Mouse (Mus musculus) olfactory bulb, adult 2 months (tissue): ENCODE data around the gene Rassf8. TPM values are rescaled to one million over a fixed set of nuclear protein-coding genes. Genes with fewer than 3 reads are reported as not detected.

Experiments used
- H3K27ac ChIP-seq: fragments of 200-500 bp; 2 replicates; pipeline ENCODE4 v1.5.1; 2012; ENCODE audit warnings: low read depth, low read length; ENCODE audit not compliant: insufficient read depth
- H3K4me1 ChIP-seq: fragments of 200-500 bp; 2 replicates; pipeline ENCODE4 v1.6.1; 2012; ENCODE audit warnings: low read length; ENCODE audit not compliant: control insufficient read depth, insufficient read depth
- H3K4me3 ChIP-seq: fragments of 200-500 bp; 2 replicates; pipeline ENCODE4 v1.5.1; 2012; ENCODE audit warnings: mild to moderate bottlenecking, low read depth, low read length, moderate library complexity; ENCODE audit not compliant: insufficient read depth
- CTCF ChIP-seq: fragments of 200-500 bp; IDR thresholded peaks from 2 replicates; pipeline ENCODE4 v1.5.1; 2012; ENCODE audit warnings: low read depth, mild to moderate bottlenecking, low read length, moderate library complexity; ENCODE audit not compliant: insufficient read depth
- POLR2A ChIP-seq: fragments of 200-500 bp; IDR thresholded peaks from 2 replicates; pipeline ENCODE4 v1.6.1; 2012; ENCODE audit warnings: mild to moderate bottlenecking, low read depth, low read length, moderate library complexity; ENCODE audit not compliant: insufficient read depth
- WGBS: fragments of 180-500 bp; shearing (Covaris S2); methylation state at CpG from one replicate; pipeline ENCODE4 v1.1.7; 2018; 5-methylcytosine and 5-hydroxymethylcytosine counted together
- polyA plus RNA-seq: library from polyadenylated mRNA; stranded (reverse); fragments of >200 nt; gene quantifications from 2 replicates; pipeline ENCODE4 v1.2.4, GENCODE M21; 2012; ENCODE audit warnings: low replicate concordance; ENCODE audit not compliant: missing spikeins, insufficient read depth, insufficient read length

Rassf8 gene
- polyA plus RNA-seq, 1 experiment: not detected

DNA sequence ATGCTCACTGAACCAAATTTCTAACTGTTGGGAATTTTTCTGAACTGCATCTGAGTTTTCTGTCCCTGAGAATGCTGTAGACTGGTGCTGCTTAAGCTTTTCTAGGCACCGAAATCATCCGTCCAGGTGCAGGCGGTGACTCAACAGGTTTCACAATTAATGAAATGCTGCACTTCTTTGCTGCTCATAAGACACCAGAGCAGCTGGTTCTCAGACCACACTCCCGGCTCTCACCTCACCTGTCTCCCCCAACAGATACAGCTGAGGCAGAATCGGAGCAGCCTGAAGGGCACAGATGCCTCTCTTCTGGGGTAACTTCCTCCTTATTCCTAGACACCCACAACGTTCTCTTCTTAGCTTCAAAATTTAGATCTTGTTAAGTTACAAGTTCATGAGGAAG lies 100.4 kb downstream of the Rassf8 start:
- TF ChIP-seq POLR2A: no peak
- no peak for TF ChIP-seq CTCF
- Histone ChIP-seq H3K4me3 (no peak overlapping the region), H3K27ac (no peak overlapping the region), H3K4me1 (peaks cover 15% of the 10 kb centered on the region)
- WGBS: 65% methylated on average over 6 of the region's 6 CpGs

DNA sequence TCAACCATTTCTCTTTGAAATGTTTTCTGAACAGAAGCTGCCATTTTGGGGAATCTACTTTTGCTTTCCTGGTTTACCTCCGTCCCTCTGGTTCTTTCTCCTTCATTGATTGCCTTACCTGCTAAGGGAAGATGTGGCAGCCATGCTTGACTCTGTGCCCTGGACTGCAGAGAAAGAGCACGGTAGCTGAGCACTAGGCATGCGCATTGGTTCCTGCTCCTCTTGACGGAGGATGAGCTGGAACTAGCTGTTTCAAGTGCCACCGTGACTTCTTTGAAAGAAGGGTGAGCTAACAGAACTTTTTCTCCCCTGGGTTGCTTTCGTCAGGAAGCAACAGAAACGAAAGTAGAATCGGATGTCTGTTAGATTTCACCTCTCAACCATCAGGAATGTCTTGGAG lies 101.1 kb downstream of the Rassf8 start:
- Histone ChIP-seq H3K4me1 (peaks cover 15% of the 10 kb centered on the region), H3K27ac (no peak overlapping the region), H3K4me3 (no peak overlapping the region)
- 91% methylated on average over 8 of the region's 8 CpGs for WGBS
- no peak for TF ChIP-seq CTCF

DNA sequence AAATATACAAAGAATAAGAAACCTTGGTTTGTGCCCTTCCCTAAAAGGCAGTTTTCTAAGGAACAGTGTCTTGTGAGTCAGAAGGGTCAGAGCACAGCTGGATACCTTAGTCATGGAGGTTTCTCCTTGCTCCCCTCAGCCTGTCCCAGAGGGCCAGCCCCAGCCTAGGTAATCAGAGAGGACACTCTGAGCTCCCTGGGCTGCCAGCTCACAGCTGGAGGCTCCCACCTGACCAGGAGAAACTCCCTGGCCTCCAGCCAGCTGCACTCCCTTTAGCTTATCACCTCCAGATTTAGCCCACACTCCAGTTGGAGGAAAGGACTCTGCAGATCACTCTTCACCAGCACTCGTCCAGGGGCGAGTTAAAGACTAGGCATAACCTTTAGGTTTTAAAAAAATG lies 104.2 kb downstream of the Rassf8 start:
- no peak overlapping the region for H3K4me3 ChIP-seq
- peaks cover 17% of the 10 kb centered on the region for H3K4me1 ChIP-seq
- no peak for TF ChIP-seq CTCF
- no peak for TF ChIP-seq POLR2A
- H3K27ac ChIP-seq: no peak overlapping the region
- 85% methylated on average over 2 of the region's 2 CpGs for WGBS

- TF ChIP-seq POLR2A (no peak), CTCF (no peak)
- peaks cover 18% of the 10 kb centered on the region for H3K4me1 ChIP-seq
- no peak overlapping the region for H3K27ac ChIP-seq
- no peak overlapping the region for H3K4me3 ChIP-seq
- WGBS: 90% methylated on average over 11 of the region's 11 CpGs
These were observed 105.4 kb downstream of the Rassf8 start for GRCm38 (mm10) chr6:145851956-145852355.

DNA sequence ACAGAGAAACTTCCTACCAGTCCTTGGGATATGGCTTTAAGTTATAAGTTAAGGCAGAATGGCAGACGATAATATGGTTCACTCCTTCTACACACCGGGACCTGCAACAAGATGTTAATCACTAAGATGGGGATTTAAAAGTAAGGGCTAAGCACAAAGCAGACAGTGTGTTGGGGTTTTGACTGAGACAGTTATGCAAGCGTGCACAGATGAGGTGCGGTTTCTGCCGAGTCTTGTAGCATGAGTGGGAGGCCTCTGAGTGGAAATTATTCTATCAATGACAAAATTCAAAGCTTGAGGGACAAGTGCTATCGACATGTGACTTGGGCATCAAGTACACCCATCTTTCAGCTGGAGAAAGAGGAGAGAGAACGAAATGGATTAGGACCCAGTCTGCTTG lies 106.2 kb downstream of the Rassf8 start:
- Histone ChIP-seq H3K4me1 (peaks cover 18% of the 10 kb centered on the region), H3K27ac (no peak overlapping the region), H3K4me3 (no peak overlapping the region)
- WGBS: 84% methylated on average over 7 of the region's 7 CpGs
- TF ChIP-seq POLR2A (no peak), CTCF (no peak)

- 95% methylated on average over 10 of the region's 10 CpGs for WGBS
- no peak overlapping the region for H3K27ac ChIP-seq
- no peak overlapping the region for H3K4me3 ChIP-seq
- TF ChIP-seq CTCF (no peak), POLR2A (no peak)
- H3K4me1 ChIP-seq: peaks cover 18% of the 10 kb centered on the region
These were observed 107.0 kb downstream of the Rassf8 start for GRCm38 (mm10) chr6:145853356-145854079.

DNA sequence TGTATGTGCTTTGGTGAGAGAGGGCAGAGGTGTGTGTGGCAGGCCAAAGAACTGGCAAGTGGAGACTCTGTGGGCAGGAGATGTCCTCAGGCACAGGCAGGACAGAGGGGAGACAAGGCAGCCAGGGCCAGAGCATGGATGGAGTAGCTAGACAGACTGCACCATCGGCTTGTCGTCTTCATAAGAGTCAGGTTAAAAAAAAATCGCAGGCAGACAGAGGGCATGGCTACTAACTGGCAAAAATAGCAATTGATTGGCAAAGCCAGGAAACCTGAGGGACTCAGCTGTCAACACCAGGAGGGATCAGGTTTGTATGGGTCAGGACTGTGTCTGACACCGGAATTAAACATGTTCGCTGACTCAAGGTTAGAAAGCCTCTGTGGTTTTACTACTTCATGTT lies 108.2 kb downstream of the Rassf8 start:
- Histone ChIP-seq H3K4me3 (no peak overlapping the region), H3K27ac (peak overlapping the region; percentile 52; the same call in 1 of the 2 replicates), H3K4me1 (peaks cover 18% of the 10 kb centered on the region)
- TF ChIP-seq CTCF: no peak
- no peak for TF ChIP-seq POLR2A
- 58% methylated on average over 5 of the region's 5 CpGs for WGBS

GRCm38 (mm10) chr6:145855720-145856551 lies 109.4 kb downstream of the Rassf8 start:
- 6% methylated on average over 28 of the region's 28 CpGs for WGBS
- Histone ChIP-seq H3K27ac (peak overlapping the region; percentile 64), H3K4me3 (no peak overlapping the region), H3K4me1 (peaks cover 18% of the 10 kb centered on the region)
- TF ChIP-seq POLR2A (no peak), CTCF (no peak)

GRCm38 (mm10) chr6:145857428-145857827 lies 110.9 kb downstream of the Rassf8 start:
- 92% methylated on average over 7 of the region's 7 CpGs for WGBS
- Histone ChIP-seq H3K27ac (no peak overlapping the region), H3K4me1 (peaks cover 16% of the 10 kb centered on the region), H3K4me3 (no peak overlapping the region)
- TF ChIP-seq CTCF (no peak), POLR2A (no peak)
